ENCODE assay signal across 16 mouse cellular contexts in genomic region chr1:172314911-172315310, GRCm38 (mm10). TPM values are rescaled to one million over a fixed set of nuclear protein-coding genes. Genes with fewer than 3 reads are reported as not detected.
DNase-seq lines count a peak whose midpoint lies in the region; ATAC-seq lines count a peak whose summit lies in the region.
"Had no signal": no experiment of that assay in that cellular context is flagged by ENCODE, and none has a peak within 500 bp of the region (broad histone marks: within the 10 kb centered on the region; RNA-seq: fewer than 3 reads in every experiment).

No protein-coding gene starts in this region.

- peak; percentile 12 for ATAC-seq in midbrain, embryonic 11.5 days (ENCODE audit: low FRiP score)

- peak overlapping the region; percentile 61 for H3K27ac ChIP-seq in midbrain, embryonic 11.5 days (ENCODE audit: low read depth, low read length)
- H3K27ac ChIP-seq: embryonic facial prominence, embryonic 12.5 days; limb, embryonic 13.5 days; lung, embryonic 15.5 days had no signal

- intact Hi-C loops in heart, postnatal 14 days (cut with DNase I): loop anchor here (5.0 to 10.0 kb wide), 2 partner anchors 268 to 500 kb away; no protein-coding TSS in a partner anchor

- H3K4me1 ChIP-seq in midbrain, embryonic 11.5 days (ENCODE audit: control insufficient read depth, insufficient read depth, low read length): peaks cover 32% of the 10 kb centered on the region

- H3K4me2 ChIP-seq in midbrain, embryonic 11.5 days: 0 out of 2 replicates have a peak overlapping the region, but pooled peaks have one; percentile 13
- H3K4me2 ChIP-seq: embryonic facial prominence, embryonic 12.5 days; heart, embryonic 11.5 days; lung, embryonic 15.5 days had no signal

- no peak overlapping the region for H3K4me3 ChIP-seq in midbrain, embryonic 11.5 days (ENCODE audit: low read depth, low read length)
- H3K4me3 ChIP-seq: embryonic facial prominence, embryonic 12.5 days; limb, embryonic 13.5 days; lung, embryonic 15.5 days had no signal

- 60% methylated on average over 3 of the region's 3 CpGs for WGBS in midbrain, embryonic 11.5 days

- H3K27me3 ChIP-seq in midbrain, embryonic 11.5 days (ENCODE audit: control insufficient read depth, insufficient read depth, low read length): no peaks in the 10 kb centered on the region; the same call in 1 of the 2 replicates
- H3K27me3 ChIP-seq: embryonic facial prominence, embryonic 12.5 days; limb, embryonic 13.5 days; lung, embryonic 15.5 days had no signal

- peak; percentile 55 for DNase-seq in cerebellum, adult 11-12 months
- DNase-seq in cerebellum, adult 8-10 months: no peak
- peak; percentile 37 to 58 for DNase-seq in right cerebral cortex, postnatal 10 days (ENCODE audit: low spot score in 2 of 2)
- DNase-seq in right cerebral cortex, postnatal 14 days: no peak
- peak; percentile 82 for DNase-seq in midbrain, embryonic 11.5 days (ENCODE audit: low spot score, missing footprints)
- no peak for DNase-seq in heart, postnatal 14 days
- DNase-seq in frontal cortex, adult 2 months (ENCODE audit: extremely low spot score in 1 of 2, low spot score in 1 of 2): no peak
- no peak for DNase-seq in embryo, embryonic 9.5 days (ENCODE audit: extremely low spot score)

- 0 out of 2 replicates have a peak overlapping the region, but pooled peaks have one; percentile 25 for H3K9ac ChIP-seq in midbrain, embryonic 11.5 days (ENCODE audit: low read length)
- H3K9ac ChIP-seq: embryonic facial prominence, embryonic 12.5 days; limb, embryonic 13.5 days; lung, embryonic 15.5 days had no signal

- H3K36me3 ChIP-seq in midbrain, embryonic 11.5 days (ENCODE audit: control insufficient read depth, insufficient read depth, low read length): peaks cover 7% of the 10 kb centered on the region; the same call in 1 of the 2 replicates

- no peaks in the 10 kb centered on the region for H3K9me3 ChIP-seq in midbrain, embryonic 11.5 days (ENCODE audit: control insufficient read depth, low read length)
- H3K9me3 ChIP-seq: embryonic facial prominence, embryonic 12.5 days; G1E; limb, embryonic 13.5 days; lung, embryonic 15.5 days had no signal

RNA-seq across cellular contexts. Expression of gene Kcnj9, which starts 14.2 kb away (rescaled TPM):
- polyA plus RNA-seq in midbrain, embryonic 11.5 days (2014; fragmentation: Nextera tagmentation; extraction: Ambion mirVana): 0.37 and 0.43 TPM in 2 replicates
- total RNA-seq in heart, postnatal 14 days (2021): not detected
- polyA plus RNA-seq in frontal cortex, adult 2 months (2012; rRNA removed): 102 and 111 TPM in 2 replicates
- total RNA-seq: G1E had no signal
- polyA plus RNA-seq: G1E; intestine, embryonic 14.5 days; stomach, embryonic 14.5 days had no signal

RNA-seq across cellular contexts. Expression of gene Atp1a2, which starts 17.0 kb away (rescaled TPM):
- 1.4 and 1.9 TPM in 2 replicates for polyA plus RNA-seq in midbrain, embryonic 11.5 days (2014; fragmentation: Nextera tagmentation; extraction: Ambion mirVana)
- total RNA-seq in heart, postnatal 14 days (2021): 100 to 1,000 TPM; 448 to 458 TPM
- polyA plus RNA-seq in frontal cortex, adult 2 months (2012; rRNA removed): 495 and 562 TPM in 2 replicates
- polyA plus RNA-seq: G1E had no signal

RNA-seq across cellular contexts. Expression of gene Kcnj10, which starts 26.1 kb away (rescaled TPM):
- polyA plus RNA-seq in midbrain, embryonic 11.5 days (2014; fragmentation: Nextera tagmentation; extraction: Ambion mirVana): 0.75 TPM in 2 replicates
- total RNA-seq in heart, postnatal 14 days (2021): under 1 TPM; 0.10 to 0.22 TPM
- polyA plus RNA-seq in frontal cortex, adult 2 months (2012; rRNA removed): 112 and 122 TPM in 2 replicates
- polyA plus RNA-seq: G1E had no signal

RNA-seq across cellular contexts. Expression of gene Igsf8, which starts 53.5 kb away (rescaled TPM):
- 47.2 and 55.1 TPM in 2 replicates for polyA plus RNA-seq in midbrain, embryonic 11.5 days (2014; fragmentation: Nextera tagmentation; extraction: Ambion mirVana)
- total RNA-seq in heart, postnatal 14 days (2021): 10 to 100 TPM; 13.8 to 16.3 TPM
- 230 and 251 TPM in 2 replicates for polyA plus RNA-seq in frontal cortex, adult 2 months (2012; rRNA removed)

RNA-seq across cellular contexts. Expression of gene Atp1a4, which starts 56.7 kb away (rescaled TPM):
- not detected in 2 replicates for polyA plus RNA-seq in midbrain, embryonic 11.5 days (2014; fragmentation: Nextera tagmentation; extraction: Ambion mirVana)
- total RNA-seq in heart, postnatal 14 days (2021): not detected
- polyA plus RNA-seq in frontal cortex, adult 2 months (2012; rRNA removed): not detected in 2 replicates
- polyA plus RNA-seq: embryonic facial prominence, embryonic 12.5 days; G1E; intestine, embryonic 14.5 days; limb, embryonic 13.5 days; lung, embryonic 15.5 days; stomach, embryonic 14.5 days; urinary bladder, adult 2 months had no signal

Comparison
In these comparisons a context has a peak if more than half of its experiments do, and no peak if none do; other contexts are left out.
1. DNase-seq: peak in cerebellum, adult 11-12 months (single experiment), right cerebral cortex, postnatal 10 days (2 of 2) and midbrain, embryonic 11.5 days (single experiment); none in cerebellum, adult 8-10 months (single experiment), right cerebral cortex, postnatal 14 days (single experiment), heart, postnatal 14 days (0 of 2), frontal cortex, adult 2 months (0 of 2) and embryo, embryonic 9.5 days (single experiment).
2. RNA of gene Kcnj9, which starts 14.2 kb away (polyA plus RNA-seq): 102 to 111 TPM in frontal cortex, adult 2 months; 0.37 to 0.43 TPM in midbrain, embryonic 11.5 days; every median in the first group is over 10 times any median in the second.
3. RNA of gene Atp1a2, which starts 17.0 kb away (polyA plus RNA-seq): 495 to 562 TPM in frontal cortex, adult 2 months; 1.4 to 1.9 TPM in midbrain, embryonic 11.5 days; every median in the first group is over 100 times any median in the second.
4. RNA of gene Kcnj10, which starts 26.1 kb away (polyA plus RNA-seq): 112 to 122 TPM in frontal cortex, adult 2 months; 0.75 TPM in midbrain, embryonic 11.5 days; every median in the first group is over 10 times any median in the second.